Mouse (Mus musculus) MN1 (cell line): ENCODE data around the gene Adra1b.

Experiments used
- DNase-seq: peaks from one replicate; pipeline ENCODE4 v3.0.0-alpha.2; 2016; ENCODE audit warnings: low spot score

Adra1b gene

DNA sequence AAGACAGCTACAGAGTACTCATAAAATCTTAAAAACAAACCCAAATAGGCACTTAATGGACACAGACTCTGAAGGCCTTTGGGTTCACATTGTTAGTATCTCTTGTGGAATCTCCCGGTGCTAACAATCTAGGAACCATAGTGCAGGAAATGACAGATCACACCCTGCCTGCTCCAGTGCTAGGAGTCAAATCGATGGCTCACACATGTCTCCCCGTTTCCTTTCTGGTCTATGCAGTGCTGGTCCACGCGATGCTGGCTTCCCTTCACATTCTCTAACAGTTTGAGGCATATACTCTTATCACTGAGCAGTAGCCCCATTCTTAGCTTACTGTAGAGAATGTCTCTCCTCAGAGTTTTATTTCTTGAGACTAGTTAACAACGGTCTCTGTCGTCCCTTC lies 173.2 kb downstream of the Adra1b start:
- no peak for DNase-seq
